ENCODE assay signal across 8 mouse cellular contexts in the genomic region with DNA sequence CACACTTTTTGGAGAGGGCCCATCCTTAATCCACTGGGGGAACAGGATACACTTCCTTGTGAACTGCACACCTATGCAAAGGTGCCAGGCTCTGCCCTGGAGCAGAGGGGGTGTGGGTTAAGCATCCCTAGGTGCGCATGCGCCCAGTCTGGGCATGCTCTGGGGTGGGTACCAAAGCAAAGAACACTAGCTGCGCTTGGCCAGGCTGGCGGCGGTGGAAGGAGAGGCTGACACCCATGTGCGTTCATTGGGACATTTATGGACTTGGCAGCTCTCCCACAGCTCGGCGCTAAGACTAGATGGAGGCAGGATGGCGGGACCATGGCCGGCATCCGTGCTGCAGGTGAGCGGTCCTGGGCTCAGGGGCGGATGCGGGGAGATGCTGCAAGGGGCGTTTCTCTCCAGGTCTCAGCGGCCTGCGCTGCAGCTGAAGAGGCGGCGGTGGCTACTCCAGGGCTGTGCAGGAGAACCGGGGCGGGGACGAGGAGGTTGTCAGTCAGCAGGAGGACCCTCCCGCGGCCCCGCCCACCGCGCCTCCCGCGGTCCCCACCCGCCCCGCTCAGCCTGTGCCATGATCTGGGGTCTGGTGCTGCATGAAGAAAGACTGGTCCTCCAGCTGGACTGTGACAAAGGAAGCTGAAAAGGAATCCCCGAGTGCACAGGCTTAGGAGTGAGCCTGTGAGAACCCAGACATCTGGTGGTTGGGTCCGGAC. TPM values are rescaled to one million over a fixed set of nuclear protein-coding genes. Genes with fewer than 3 reads are reported as not detected.
DNase-seq lines count a peak whose midpoint lies in the region; ATAC-seq and TF ChIP-seq lines count a peak whose summit lies in the region.
"Had no signal": no experiment of that assay in that cellular context is flagged by ENCODE, and none has a peak within 500 bp of the region (broad histone marks: within the 10 kb centered on the region; RNA-seq: fewer than 3 reads in every experiment).

A gene (plus strand): TSS at position 146 of the 713 bp plus-strand sequence.

- 4% methylated on average over 33 of the region's 33 CpGs for WGBS in lung, embryonic 16.5 days
- WGBS in lung, adult 2 months = 4% methylated on average over 33 of the region's 33 CpGs
- WGBS in embryonic facial prominence, embryonic 13.5 days = 3% methylated on average over 33 of the region's 33 CpGs
- WGBS in midbrain, embryonic 13.5 days = 4% methylated on average over 28 of the region's 33 CpGs

- H3K27ac ChIP-seq in lung, embryonic 16.5 days (ENCODE audit: low read length) = no peak within 1 kb of the TSS
- H3K27ac ChIP-seq in embryonic facial prominence, embryonic 13.5 days = no peak within 1 kb of the TSS
- peak within 1 kb of the TSS; percentile 47; the same call in 1 of the 2 replicates for H3K27ac ChIP-seq in midbrain, embryonic 13.5 days

- no peak for TF ChIP-seq CTCF in lung, adult 2 months (IDR thresholded peaks at IDR 0.05; ENCODE audit: insufficient read depth, low read length)

- H3K4me2 ChIP-seq in lung, embryonic 16.5 days (ENCODE audit: low read depth, low read length) = peak within 1 kb of the TSS; percentile 29
- H3K4me2 ChIP-seq in embryonic facial prominence, embryonic 13.5 days = peak within 1 kb of the TSS; percentile 60
- peak within 1 kb of the TSS; percentile 59 for H3K4me2 ChIP-seq in midbrain, embryonic 13.5 days (replicated peaks)

- H3K27me3 ChIP-seq in lung, embryonic 16.5 days (ENCODE audit: control insufficient read depth, insufficient read depth, low read depth, low read length) = peaks cover 5% of the 10 kb centered on the region; the same call in 1 of the 2 replicates
- H3K27me3 ChIP-seq in embryonic facial prominence, embryonic 13.5 days = peaks cover 41% of the 10 kb centered on the region
- H3K27me3 ChIP-seq in midbrain, embryonic 13.5 days = peaks cover 32% of the 10 kb centered on the region

- TF ChIP-seq POLR2A in lung, adult 2 months (IDR thresholded peaks at IDR 0.05; ENCODE audit: borderline replicate concordance, extremely low read depth, low read depth, low read length) = no peak

- no peaks in the 10 kb centered on the region for H3K36me3 ChIP-seq in lung, embryonic 16.5 days (ENCODE audit: control insufficient read depth, insufficient read depth, low read length)
- no peaks in the 10 kb centered on the region for H3K36me3 ChIP-seq in embryonic facial prominence, embryonic 13.5 days
- H3K36me3 ChIP-seq in midbrain, embryonic 13.5 days = no peaks in the 10 kb centered on the region

- peak; percentile 76 for ATAC-seq in lung, embryonic 16.5 days (ENCODE audit: low read depth)
- peak; percentile 63; the same call in 1 of the 2 replicates for ATAC-seq in embryonic facial prominence, embryonic 13.5 days (ENCODE audit: insufficient number of reproducible peaks, insufficient read depth, low FRiP score, low TSS enrichment, low read depth)
- peak; percentile 90 for ATAC-seq in midbrain, embryonic 13.5 days

- peaks cover 5% of the 10 kb centered on the region for H3K4me1 ChIP-seq in lung, embryonic 16.5 days (replicated peaks; ENCODE audit: control insufficient read depth, insufficient read depth, low read length)
- H3K4me1 ChIP-seq in lung, adult 2 months (ENCODE audit: control insufficient read depth, insufficient read depth, low read length) = no peaks in the 10 kb centered on the region; the same call in 1 of the 2 replicates
- peaks cover 10% of the 10 kb centered on the region; the same call in 1 of the 2 replicates for H3K4me1 ChIP-seq in embryonic facial prominence, embryonic 13.5 days
- H3K4me1 ChIP-seq in midbrain, embryonic 13.5 days (replicated peaks) = 0 out of 2 replicates have a peak, but pooled peaks cover 8% of the 10 kb centered on the region

- no peaks in the 10 kb centered on the region for H3K9me3 ChIP-seq in lung, embryonic 16.5 days (ENCODE audit: control insufficient read depth, low read length)
- no peaks in the 10 kb centered on the region for H3K9me3 ChIP-seq in embryonic facial prominence, embryonic 13.5 days
- H3K9me3 ChIP-seq in midbrain, embryonic 13.5 days = no peaks in the 10 kb centered on the region

- peak within 1 kb of the TSS; percentile 12; the same call in 1 of the 2 replicates for H3K4me3 ChIP-seq in lung, embryonic 16.5 days (ENCODE audit: low read length)
- H3K4me3 ChIP-seq in lung, adult 2 months (replicated peaks; ENCODE audit: extremely low read depth, low read depth, low read length) = no peak within 1 kb of the TSS
- H3K4me3 ChIP-seq in embryonic facial prominence, embryonic 13.5 days = peak within 1 kb of the TSS; percentile 34
- H3K4me3 ChIP-seq in midbrain, embryonic 13.5 days (replicated peaks) = peak within 1 kb of the TSS; percentile 43
- H3K4me3 ChIP-seq: myocyte had no signal

- H3K9ac ChIP-seq in lung, embryonic 16.5 days (ENCODE audit: low read length) = 0 out of 2 replicates have a peak within 1 kb of the TSS, but pooled peaks have one; percentile 5
- peak within 1 kb of the TSS; percentile 66 for H3K9ac ChIP-seq in embryonic facial prominence, embryonic 13.5 days
- peak within 1 kb of the TSS; percentile 66 for H3K9ac ChIP-seq in midbrain, embryonic 13.5 days (replicated peaks)

- no peak for DNase-seq in lung, adult 2 months
- DNase-seq in induced T-regulatory cell, adult 2 months (ENCODE audit: low read depth) = peak; percentile 60
- DNase-seq in natural killer cell, adult 2 months (ENCODE audit: low spot score in 2 of 2) = no peak
- DNase-seq in testis, postnatal 10 days (ENCODE audit: low spot score) = no peak

RNA-seq across cellular contexts. Expression of the gene that starts here (rescaled TPM):
- 0.15 TPM in 1 of 2 replicates, not detected in the other for polyA plus RNA-seq in lung, embryonic 16.5 days (2015; fragmentation: Nextera tagmentation; extraction: Ambion mirVana)
- polyA plus RNA-seq in lung, adult 2 months (2012; rRNA removed) = 0.52 TPM in 1 of 2 replicates, not detected in the other
- 0.28 and 0.72 TPM in 2 replicates for polyA plus RNA-seq in embryonic facial prominence, embryonic 13.5 days (2015; fragmentation: Nextera tagmentation; extraction: Ambion mirVana)
- 5.7 and 6.6 TPM in 2 replicates for polyA plus RNA-seq in midbrain, embryonic 13.5 days (2015; fragmentation: Nextera tagmentation; extraction: Ambion mirVana)

Comparison
In these comparisons a context has a peak if more than half of its experiments do, and no peak if none do; other contexts are left out.
1. Peak in ATAC-seq, H3K4me3 ChIP-seq, H3K9ac ChIP-seq and H3K4me2 ChIP-seq in lung, embryonic 16.5 days; RNA of the gene not detected or under 1 TPM.
2. Peak in ATAC-seq, H3K4me3 ChIP-seq, H3K9ac ChIP-seq and H3K4me2 ChIP-seq in embryonic facial prominence, embryonic 13.5 days; RNA of the gene not detected or under 1 TPM.
3. H3K9ac ChIP-seq: peak in every context shown above with its lines; median percentile 66 in embryonic facial prominence, embryonic 13.5 days; 66 in midbrain, embryonic 13.5 days; 5 in lung, embryonic 16.5 days.